12 mouse cellular contexts compared by ENCODE assay signal in the genomic region with DNA sequence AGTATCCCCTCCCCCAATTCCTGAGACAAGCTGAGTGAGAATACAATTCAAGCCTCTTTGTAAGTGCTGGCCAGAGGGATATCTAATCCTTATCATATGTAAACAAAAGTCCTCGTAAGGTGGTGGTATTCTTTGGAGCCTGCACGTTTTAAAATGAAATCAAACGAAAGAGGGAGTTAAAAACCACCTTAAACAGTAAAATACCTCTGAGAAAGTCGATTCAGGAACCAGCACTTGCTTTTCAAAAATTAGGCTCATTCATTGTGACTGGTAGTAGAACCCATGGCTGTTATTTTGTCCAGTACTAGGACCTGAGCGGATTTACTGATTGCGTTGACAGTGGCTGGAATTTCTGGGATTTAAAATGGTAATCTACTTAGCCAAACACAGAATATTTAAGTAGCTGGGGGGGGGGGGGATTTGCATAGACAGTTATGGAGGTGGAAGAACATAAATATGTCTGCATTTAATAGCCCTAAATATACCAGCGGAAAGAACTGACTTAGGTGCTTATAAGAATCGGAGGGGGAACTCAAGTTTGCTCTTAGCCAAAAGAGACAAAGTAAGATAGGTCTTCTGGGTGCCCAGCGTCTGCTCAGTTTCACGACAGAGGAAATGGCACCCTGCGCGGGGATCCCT. TPM values are rescaled to one million over a fixed set of nuclear protein-coding genes. Genes with fewer than 3 reads are reported as not detected.
DNase-seq lines count a peak whose midpoint lies in the region; ATAC-seq and TF ChIP-seq lines count a peak whose summit lies in the region.
"Had no signal": no experiment of that assay in that cellular context is flagged by ENCODE, and none has a peak within 500 bp of the region (broad histone marks: within the 10 kb centered on the region; RNA-seq: fewer than 3 reads in every experiment).

No protein-coding gene starts in this region.

- TF ChIP-seq POLR2A in ES-Bruce4 (IDR thresholded peaks at IDR 0.05; ENCODE audit: insufficient read depth, low read length), result no peak

- peaks cover under 1% of the 10 kb centered on the region; the same call in 1 of the 2 replicates for H3K4me1 ChIP-seq in hindbrain, embryonic 11.5 days (replicated peaks; ENCODE audit: control insufficient read depth, insufficient read depth, low read length)
- peaks cover 9% of the 10 kb centered on the region for H3K4me1 ChIP-seq in hindbrain, embryonic 12.5 days
- H3K4me1 ChIP-seq in ES-Bruce4 (ENCODE audit: control insufficient read depth, insufficient read depth, low read length), result no peaks in the 10 kb centered on the region
- peaks cover 12% of the 10 kb centered on the region; the same call in 1 of the 2 replicates for H3K4me1 ChIP-seq in forebrain, embryonic 15.5 days
- H3K4me1 ChIP-seq in liver, embryonic 11.5 days (replicated peaks; ENCODE audit: control insufficient read depth, insufficient read depth, low read length), result no peaks in the 10 kb centered on the region; the same call in 1 of the 2 replicates

- TF ChIP-seq EP300 in ES-Bruce4 (IDR thresholded peaks at IDR 0.05; ENCODE audit: insufficient read depth, low read depth, low read length), result no peak

- H3K4me2 ChIP-seq in hindbrain, embryonic 11.5 days (replicated peaks; ENCODE audit: low read depth, low read length), result no peak overlapping the region
- no peak overlapping the region for H3K4me2 ChIP-seq in hindbrain, embryonic 12.5 days (replicated peaks)
- no peak overlapping the region for H3K4me2 ChIP-seq in forebrain, embryonic 15.5 days (replicated peaks)
- H3K4me2 ChIP-seq in liver, embryonic 11.5 days, result peak overlapping the region; percentile 46; the same call in 1 of the 2 replicates

- no peak overlapping the region for H3K27ac ChIP-seq in hindbrain, embryonic 11.5 days (ENCODE audit: low read depth, low read length)
- H3K27ac ChIP-seq in hindbrain, embryonic 12.5 days, result no peak overlapping the region
- H3K27ac ChIP-seq in ES-Bruce4 (ENCODE audit: insufficient read depth, low read length), result no peak overlapping the region
- H3K27ac ChIP-seq in forebrain, embryonic 15.5 days (replicated peaks), result no peak overlapping the region
- peak overlapping the region; percentile 81; the same call in 1 of the 2 replicates for H3K27ac ChIP-seq in liver, embryonic 11.5 days (ENCODE audit: low read depth, low read length)

- DNase-seq in hindbrain, embryonic 11.5 days (ENCODE audit: low spot score), result peak; percentile 58
- no peak for DNase-seq in liver, embryonic 11.5 days (ENCODE audit: low spot score)
- no peak for DNase-seq in right cerebral cortex, adult 2 months (ENCODE audit: low spot score in 2 of 2)
- DNase-seq in gastrocnemius, postnatal 14 days, result no peak
- no peak for DNase-seq in frontal cortex, postnatal 25 days (ENCODE audit: low spot score in 2 of 2)
- DNase-seq: adrenal gland, postnatal 10 days; thymus, adult 2 months had no signal

- no peaks in the 10 kb centered on the region for H3K9me3 ChIP-seq in hindbrain, embryonic 11.5 days (ENCODE audit: control insufficient read depth, low read length)
- no peaks in the 10 kb centered on the region for H3K9me3 ChIP-seq in hindbrain, embryonic 12.5 days (replicated peaks)
- H3K9me3 ChIP-seq in ES-Bruce4 (replicated peaks; ENCODE audit: control insufficient read depth, insufficient read depth, low read length, poor library complexity, severe bottlenecking), result no peaks in the 10 kb centered on the region
- H3K9me3 ChIP-seq in forebrain, embryonic 15.5 days, result no peaks in the 10 kb centered on the region
- no peaks in the 10 kb centered on the region for H3K9me3 ChIP-seq in liver, embryonic 11.5 days (ENCODE audit: control insufficient read depth, low read length)

- H3K27me3 ChIP-seq in hindbrain, embryonic 11.5 days (ENCODE audit: control insufficient read depth, insufficient read depth, low read length), result peaks cover 86% of the 10 kb centered on the region
- H3K27me3 ChIP-seq in hindbrain, embryonic 12.5 days, result peaks cover 92% of the 10 kb centered on the region
- peaks cover 10% of the 10 kb centered on the region for H3K27me3 ChIP-seq in ES-Bruce4 (ENCODE audit: control insufficient read depth, insufficient read depth, low read length, poor library complexity, severe bottlenecking)
- peaks cover 90% of the 10 kb centered on the region for H3K27me3 ChIP-seq in forebrain, embryonic 15.5 days
- peaks cover 86% of the 10 kb centered on the region for H3K27me3 ChIP-seq in liver, embryonic 11.5 days (replicated peaks; ENCODE audit: control insufficient read depth, insufficient read depth, low read length)

- whole genome bisulfite sequencing in hindbrain, embryonic 11.5 days, result under 1% methylated on average over 12 of the region's 12 CpGs
- WGBS in hindbrain, embryonic 12.5 days, result 3% methylated on average over 12 of the region's 12 CpGs
- WGBS in forebrain, embryonic 15.5 days, result under 1% methylated on average over 12 of the region's 12 CpGs
- WGBS in liver, embryonic 11.5 days, result 3% methylated on average over 12 of the region's 12 CpGs

- TF ChIP-seq CTCF in ES-Bruce4 (IDR thresholded peaks at IDR 0.05; ENCODE audit: low read depth, low read length), result no peak

- no peaks in the 10 kb centered on the region for H3K36me3 ChIP-seq in hindbrain, embryonic 11.5 days (ENCODE audit: control insufficient read depth, insufficient read depth, low read length)
- H3K36me3 ChIP-seq in hindbrain, embryonic 12.5 days, result no peaks in the 10 kb centered on the region
- H3K36me3 ChIP-seq in ES-Bruce4 (ENCODE audit: control insufficient read depth, insufficient read depth, low read length, poor library complexity, severe bottlenecking), result no peaks in the 10 kb centered on the region
- no peaks in the 10 kb centered on the region for H3K36me3 ChIP-seq in forebrain, embryonic 15.5 days
- H3K36me3 ChIP-seq in liver, embryonic 11.5 days (ENCODE audit: control insufficient read depth, insufficient read depth, low read length), result no peaks in the 10 kb centered on the region

- H3K4me3 ChIP-seq in hindbrain, embryonic 11.5 days (ENCODE audit: low read depth, low read length), result no peak overlapping the region
- no peak overlapping the region for H3K4me3 ChIP-seq in hindbrain, embryonic 12.5 days
- H3K4me3 ChIP-seq in ES-Bruce4 (ENCODE audit: low read depth, low read length), result peak overlapping the region; percentile 44
- peak overlapping the region; percentile 11; the same call in 1 of the 2 replicates for H3K4me3 ChIP-seq in forebrain, embryonic 15.5 days
- peak overlapping the region; percentile 52 for H3K4me3 ChIP-seq in liver, embryonic 11.5 days (ENCODE audit: low read depth, low read length)

- no peak for ATAC-seq in hindbrain, embryonic 11.5 days (ENCODE audit: low FRiP score)
- no peak for ATAC-seq in hindbrain, embryonic 12.5 days (ENCODE audit: low FRiP score)
- no peak for ATAC-seq in forebrain, embryonic 15.5 days (replicated peaks)
- ATAC-seq in liver, embryonic 11.5 days (replicated peaks; ENCODE audit: low FRiP score), result no peak

- intact Hi-C loops in gastrocnemius, postnatal 14 days (cut with DNase I; ENCODE audit: low total_unique reads), result no loop called here

- H3K9ac ChIP-seq in hindbrain, embryonic 11.5 days (ENCODE audit: low read depth, low read length), result no peak overlapping the region
- H3K9ac ChIP-seq in hindbrain, embryonic 12.5 days, result no peak overlapping the region
- H3K9ac ChIP-seq in ES-Bruce4 (ENCODE audit: low read depth, poor library complexity, severe bottlenecking), result peak overlapping the region; percentile 16; the same call in 1 of the 2 replicates
- no peak overlapping the region for H3K9ac ChIP-seq in forebrain, embryonic 15.5 days (replicated peaks)
- H3K9ac ChIP-seq in liver, embryonic 11.5 days (ENCODE audit: low read depth, low read length), result peak overlapping the region; percentile 66; the same call in 1 of the 2 replicates

RNA-seq across cellular contexts. Expression of a gene that starts 1.3 kb away (rescaled TPM):
- 0.26 and 0.50 TPM in 2 replicates for polyA plus RNA-seq in hindbrain, embryonic 11.5 days (2014; fragmentation: Nextera tagmentation; extraction: Ambion mirVana)
- 0.17 and 0.96 TPM in 2 replicates for polyA plus RNA-seq in hindbrain, embryonic 12.5 days (2016; fragmentation: Nextera tagmentation; extraction: Ambion mirVana)
- not detected in 2 replicates for polyA plus RNA-seq in ES-Bruce4 (2011; ENCODE audit: insufficient read depth, insufficient read length, low read depth, missing spikeins)
- 0.29 and 0.45 TPM in 2 replicates for polyA plus RNA-seq in forebrain, embryonic 15.5 days (2015; fragmentation: Nextera tagmentation; extraction: Ambion mirVana)
- polyA plus RNA-seq in liver, embryonic 11.5 days (2014; fragmentation: Nextera tagmentation; extraction: Ambion mirVana), result 21.9 and 25.1 TPM in 2 replicates
- total RNA-seq in gastrocnemius, postnatal 14 days (2021), result not detected
- total RNA-seq: granulocyte monocyte progenitor cell, adult 5-6 weeks had no signal
- polyA plus RNA-seq: cortical plate, adult 2 months had no signal

Comparison
In these comparisons a context has a peak if more than half of its experiments do, and no peak if none do; other contexts are left out.
1. H3K4me3 ChIP-seq: peak in ES-Bruce4 (single experiment), forebrain, embryonic 15.5 days (single experiment) and liver, embryonic 11.5 days (single experiment); none in hindbrain, embryonic 11.5 days (single experiment) and hindbrain, embryonic 12.5 days (single experiment).
2. H3K9ac ChIP-seq: peak in ES-Bruce4 (single experiment) and liver, embryonic 11.5 days (single experiment); none in hindbrain, embryonic 11.5 days (single experiment), hindbrain, embryonic 12.5 days (single experiment) and forebrain, embryonic 15.5 days (single experiment).
3. RNA of a gene that starts 1.3 kb away (polyA plus RNA-seq): 21.9 to 25.1 TPM in liver, embryonic 11.5 days; 0.29 to 0.45 TPM in forebrain, embryonic 15.5 days, 0.26 to 0.50 TPM in hindbrain, embryonic 11.5 days, 0.17 to 0.96 TPM in hindbrain, embryonic 12.5 days and not detected in ES-Bruce4; every median in the first group is over 10 times any median in the second.